Mouse (Mus musculus): ENCODE results near the gene Zmynd10.

- TF ChIP-seq CTCF (IDR thresholded peaks at IDR 0.05; ENCODE audit: low read depth), result no peak
- no peak for TF ChIP-seq EP300 (IDR thresholded peaks at IDR 0.05; ENCODE audit: low read depth)
Measured at GRCm38 (mm10) chr9:107552690-107553393, 5.7 kb downstream of the Zmynd10 start.
